Mouse (Mus musculus): Measurements from ENCODE around the gene Golt1b.

DNA sequence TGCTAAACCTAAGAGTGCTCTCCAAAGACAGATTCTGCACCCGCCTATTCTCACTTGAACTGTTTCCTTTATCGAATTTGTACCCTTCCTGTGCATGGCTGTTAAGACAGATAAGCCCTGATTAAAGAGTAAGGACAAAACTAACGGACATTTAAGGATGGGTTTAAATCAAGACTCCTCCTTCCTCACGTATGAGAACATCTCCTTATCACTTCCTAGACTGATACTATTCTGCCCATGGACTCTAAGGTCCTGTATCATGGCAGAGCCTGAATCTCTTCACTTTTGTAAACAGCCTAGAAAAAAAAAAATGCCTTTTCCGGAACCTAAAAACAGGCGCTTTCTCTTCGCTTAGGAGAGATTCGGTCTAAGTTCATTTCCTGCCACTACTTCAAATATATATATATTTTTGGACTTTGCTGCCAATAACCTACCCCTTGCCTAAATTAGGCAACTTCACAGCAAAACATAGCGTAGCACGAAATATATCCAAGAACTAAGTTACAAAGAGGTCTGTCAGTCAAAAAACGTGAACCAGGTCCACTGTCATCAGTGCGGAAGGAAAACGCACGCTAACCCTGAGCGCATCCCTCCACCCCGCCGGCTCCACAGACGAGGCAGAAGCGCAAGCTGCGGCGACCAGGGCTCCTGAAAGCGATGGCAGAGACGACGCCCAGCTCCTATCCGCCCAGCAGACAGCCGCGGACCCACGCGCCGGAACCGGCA is 573 bp upstream of the Golt1b start:
- TF ChIP-seq CTCF (IDR thresholded peaks at IDR 0.05; ENCODE audit: low read depth) (no peak), EP300 (IDR thresholded peaks at IDR 0.05; ENCODE audit: low read depth) (peak; percentile 95)
